Mouse (Mus musculus) embryo, embryonic 11.5 days (tissue): ENCODE measurements around the gene Inhbb.

Source experiments
- DNase-seq: peaks from one replicate; pipeline ENCODE4 v3.0.0-alpha.2; 2012; ENCODE audit warnings: low read depth, low spot score

The Inhbb gene

GRCm38 (mm10) chr1:119383916-119384315, 38.1 kb downstream of the Inhbb start:
- DNase-seq, result no peak

- no peak for DNase-seq
These were observed 41.4 kb downstream of the Inhbb start for GRCm38 (mm10) chr1:119380609-119381008.

GRCm38 (mm10) chr1:119375376-119375775, 46.7 kb downstream of the Inhbb start:
- no peak for DNase-seq

GRCm38 (mm10) chr1:119367546-119367945, 54.5 kb downstream of the Inhbb start:
- no peak for DNase-seq

GRCm38 (mm10) chr1:119366315-119366714, 55.7 kb downstream of the Inhbb start:
- DNase-seq, result no peak
